Mouse (Mus musculus): Measurements from ENCODE around the gene Jmjd6. TPM values are rescaled to one million over a fixed set of nuclear protein-coding genes. Genes with fewer than 3 reads are reported as not detected.

Gene Jmjd6
- total RNA-seq (2021) = 10 to 100 TPM; 29.5 to 34.9 TPM

- intact Hi-C loops (cut with DNase I) = loop anchor here (1.0 to 2.0 kb wide), 2 partner anchors 8 to 15 kb away; partner anchors contain the start of gene Mxra7
- DNase-seq = peak; percentile 93 to 97
These were observed at the start of gene Jmjd6, which contains the start of gene Mettl23 for GRCm38 (mm10) chr11:116843261-116844233. Gene Jmjd6 (minus strand): TSS chr11:116843449. Gene Mettl23 (plus strand): TSS chr11:116843278.

DNA sequence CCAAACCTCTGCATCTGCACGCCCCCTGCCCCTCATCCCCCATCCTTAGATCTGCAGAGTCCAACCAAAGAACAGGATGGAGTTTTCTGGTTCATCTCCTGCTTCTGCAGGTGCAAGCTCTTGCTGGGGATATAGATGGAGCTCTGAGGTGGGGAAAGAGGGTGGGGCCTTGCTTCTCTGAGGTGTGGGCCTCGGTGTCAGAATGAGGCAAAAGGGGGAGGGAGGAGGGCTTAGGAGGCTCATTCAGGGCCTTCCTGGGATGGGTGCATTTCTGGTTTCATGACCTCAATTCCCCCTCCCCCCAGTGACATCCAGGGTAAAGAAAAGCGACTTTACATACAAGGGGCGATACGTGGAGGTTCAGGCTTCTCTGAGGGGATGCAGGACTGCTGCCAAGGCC is 43.9 kb upstream of the Jmjd6 start:
- DNase-seq = no peak
- intact Hi-C loops (cut with DNase I) = loop anchor here (5.0 to 10.0 kb wide), 2 partner anchors 295 to 468 kb away; no protein-coding TSS in a partner anchor

- peak; percentile 73 to 77 for DNase-seq
- intact Hi-C loops (cut with DNase I) = loop anchor here (1.0 to 10.0 kb wide), 3 partner anchors 171 to 469 kb away; no protein-coding TSS in a partner anchor
These were observed 42.3 kb upstream of the Jmjd6 start for GRCm38 (mm10) chr11:116885275-116886151.

DNA sequence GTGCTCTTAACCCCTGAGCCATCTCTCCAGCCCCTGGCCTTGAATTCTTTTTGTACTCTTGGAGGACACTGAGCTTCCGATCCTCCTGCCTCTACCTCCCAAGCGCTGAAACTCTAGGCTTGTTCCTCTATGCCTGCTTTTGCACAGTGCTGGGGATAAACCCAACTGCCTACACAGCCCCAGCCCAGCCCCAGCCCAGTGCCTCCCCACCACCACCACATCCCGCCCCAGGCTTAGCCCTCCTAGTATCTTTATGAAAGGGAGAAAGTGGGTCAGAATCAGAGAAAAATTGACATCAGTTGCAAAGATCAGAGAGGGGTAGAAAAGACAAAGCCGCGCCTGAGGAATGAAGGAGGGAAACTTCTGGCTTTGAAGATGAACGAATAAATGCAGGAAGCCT is 40.8 kb upstream of the Jmjd6 start:
- intact Hi-C loops (cut with DNase I) = loop anchor here (10.0 kb wide), 1 partner anchor 471 kb away; no protein-coding TSS in a partner anchor

DNA sequence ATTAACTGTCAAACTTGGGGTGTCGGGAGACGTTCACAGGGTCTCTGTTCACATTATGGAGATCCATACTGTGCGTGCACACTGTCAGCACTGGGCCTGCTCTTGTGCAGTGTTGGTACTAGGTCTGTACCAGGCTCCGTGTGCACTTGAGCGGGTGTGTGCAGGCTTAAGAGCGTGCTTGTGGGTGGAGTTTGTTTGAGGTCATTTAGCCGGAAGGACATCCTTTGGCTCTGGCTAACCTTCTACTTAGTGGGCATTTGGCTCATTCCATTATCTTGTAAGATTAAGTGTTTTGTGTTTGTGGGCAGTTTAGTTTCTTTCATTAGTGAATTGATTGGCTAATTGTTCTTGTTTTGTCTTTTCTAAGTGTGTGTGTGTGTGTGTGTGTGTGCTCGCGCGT is 39.2 kb upstream of the Jmjd6 start:
- DNase-seq = no peak
- intact Hi-C loops (cut with DNase I) = loop anchor here (10.0 kb wide), 1 partner anchor 472 kb away; no protein-coding TSS in a partner anchor

More for the DNA sequence above, 40.8 kb upstream of the Jmjd6 start:
- no peak for DNase-seq

DNA sequence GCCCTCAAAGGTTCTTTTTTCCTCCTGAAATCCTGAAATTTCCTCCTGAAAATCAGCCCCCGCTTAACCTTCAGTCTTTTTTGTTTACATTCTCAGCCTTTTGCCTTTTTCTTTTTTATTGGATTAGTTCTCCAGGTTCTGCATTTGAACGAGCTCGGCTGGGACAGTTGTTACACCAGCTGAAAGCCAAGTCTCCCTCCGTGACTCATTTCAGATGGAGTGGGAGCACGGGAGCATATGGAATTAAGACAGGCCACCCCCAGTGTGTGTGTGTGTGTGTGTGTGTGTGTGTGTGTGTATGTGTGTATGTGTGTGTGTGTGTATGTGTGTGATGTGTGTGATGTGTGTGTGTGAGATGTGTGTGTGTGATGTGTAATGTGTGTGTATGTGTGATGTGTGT is 38.2 kb upstream of the Jmjd6 start:
- DNase-seq = no peak
- intact Hi-C loops (cut with DNase I) = loop anchor here (10.0 kb wide), 1 partner anchor 473 kb away; no protein-coding TSS in a partner anchor

DNA sequence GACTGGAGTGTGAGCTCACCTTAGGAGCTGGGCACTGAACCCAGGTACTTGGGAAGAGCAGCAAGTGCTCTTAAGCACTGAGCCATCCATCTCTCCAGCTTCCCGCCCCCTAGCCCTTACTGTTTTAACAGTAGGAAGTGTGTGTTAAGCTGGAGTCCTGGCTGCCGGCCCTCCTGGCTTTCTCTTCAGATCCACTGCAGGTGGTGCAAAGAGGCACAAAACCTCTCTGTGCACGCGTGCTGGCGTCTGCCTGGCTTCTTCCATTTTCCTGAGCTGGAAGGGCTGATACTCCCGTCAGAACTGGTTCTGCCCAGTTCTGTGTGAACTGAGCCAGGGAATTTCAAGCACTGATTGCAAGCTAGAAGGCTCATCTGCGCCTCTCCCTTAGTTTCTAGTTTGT is 37.6 kb upstream of the Jmjd6 start:
- intact Hi-C loops (cut with DNase I) = loop anchor here (10.0 kb wide), 1 partner anchor 474 kb away; no protein-coding TSS in a partner anchor

GRCm38 (mm10) chr11:116878454-116878853 is 35.2 kb upstream of the Jmjd6 start:
- intact Hi-C loops (cut with DNase I) = no loop called here
- DNase-seq = no peak

More for the DNA sequence above, 37.6 kb upstream of the Jmjd6 start:
- DNase-seq = no peak

GRCm38 (mm10) chr11:116873987-116874386 is 30.7 kb upstream of the Jmjd6 start:
- intact Hi-C loops (cut with DNase I) = no loop called here
- DNase-seq = no peak

DNA sequence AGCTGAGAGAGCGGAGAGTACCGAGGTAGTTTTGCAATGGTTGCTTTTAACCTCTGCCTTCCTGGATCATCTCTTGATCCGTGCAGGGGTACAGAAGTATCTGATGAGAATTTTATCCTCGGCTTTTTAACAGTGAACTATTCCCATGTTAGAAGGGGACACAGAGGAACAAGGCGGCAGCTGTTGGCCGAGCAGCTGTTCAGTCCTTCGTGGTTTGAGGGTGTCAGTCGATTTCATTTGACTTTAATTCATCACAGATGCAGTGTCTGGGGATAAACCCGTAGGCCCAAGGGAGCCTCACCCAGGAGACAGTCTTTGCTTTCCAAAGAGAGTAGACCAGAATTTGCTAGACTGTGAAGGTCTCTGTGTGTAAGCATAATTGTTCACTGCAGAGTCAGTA is 28.3 kb upstream of the Jmjd6 start:
- DNase-seq = no peak
- intact Hi-C loops (cut with DNase I) = no loop called here

DNA sequence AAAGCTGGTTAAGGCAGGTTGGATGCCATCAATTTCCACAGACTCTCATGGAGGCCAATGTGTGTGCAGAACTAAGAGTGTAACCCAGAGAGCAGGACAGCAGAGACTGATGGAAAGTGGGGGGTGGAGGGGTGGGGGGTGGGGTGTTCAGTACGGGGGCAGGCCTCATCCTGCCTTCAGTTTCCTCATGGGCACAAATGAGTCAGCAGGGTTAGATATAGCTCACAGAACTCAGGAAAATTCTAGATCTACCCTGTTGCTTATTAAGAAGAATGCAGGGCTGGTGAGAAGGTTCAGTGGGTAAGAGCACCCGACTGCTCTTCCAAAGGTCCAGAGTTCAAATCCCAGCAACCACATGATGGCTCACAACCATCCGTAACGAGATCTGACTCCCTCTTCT is 26.4 kb upstream of the Jmjd6 start:
- no peak for DNase-seq

GRCm38 (mm10) chr11:116869223-116869622 is 26.0 kb upstream of the Jmjd6 start:
- intact Hi-C loops (cut with DNase I) = no loop called here
- DNase-seq = no peak

More for the DNA sequence above, 26.4 kb upstream of the Jmjd6 start:
- intact Hi-C loops (cut with DNase I) = no loop called here

GRCm38 (mm10) chr11:116868129-116868528 is 24.9 kb upstream of the Jmjd6 start:
- DNase-seq = peak; percentile 60 to 66
- intact Hi-C loops (cut with DNase I) = no loop called here

DNA sequence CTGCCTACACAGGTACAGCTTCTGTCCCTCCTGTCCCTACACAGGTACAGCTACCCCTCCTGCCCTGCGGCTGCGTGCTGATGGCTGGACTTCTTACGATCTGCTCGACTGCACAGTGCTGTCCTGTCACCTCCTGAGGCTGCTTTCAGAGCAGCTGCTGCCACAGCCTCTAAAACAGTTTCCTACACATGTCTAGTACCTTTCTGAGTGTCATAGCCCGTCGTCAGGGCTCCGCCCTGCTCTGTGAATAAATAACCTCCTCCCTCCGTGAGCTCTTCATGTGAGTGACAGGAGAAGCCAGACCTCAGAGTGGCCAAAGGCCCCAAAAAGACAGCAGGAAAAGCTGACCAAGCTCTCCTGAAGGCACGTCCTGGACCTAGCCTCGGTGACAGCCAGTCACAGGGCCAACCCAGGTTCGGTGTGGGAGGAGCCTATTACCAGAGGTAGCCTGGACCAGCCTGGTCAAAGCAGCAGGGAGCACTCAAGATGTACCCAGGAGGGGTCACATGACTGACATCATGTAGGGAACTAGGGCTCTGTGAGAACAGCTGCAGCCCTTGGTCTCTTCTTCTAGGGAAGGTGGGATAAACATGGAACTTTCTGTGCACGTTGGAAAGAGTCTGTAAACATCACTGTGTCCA is 22.8 kb upstream of the Jmjd6 start:
- DNase-seq = no peak
- intact Hi-C loops (cut with DNase I) = no loop called here

- peak; percentile 28 to 37 for DNase-seq
- intact Hi-C loops (cut with DNase I) = no loop called here
These were observed 21.2 kb upstream of the Jmjd6 start for GRCm38 (mm10) chr11:116864444-116864843.

GRCm38 (mm10) chr11:116857183-116857850 is 14.1 kb upstream of the Jmjd6 start:
- intact Hi-C loops (cut with DNase I) = no loop called here
- no peak for DNase-seq

- intact Hi-C loops (cut with DNase I) = loop anchor here (5.0 kb wide), 1 partner anchor 42 kb away; no protein-coding TSS in a partner anchor
- no peak for DNase-seq
These were observed 11.0 kb upstream of the Jmjd6 start for GRCm38 (mm10) chr11:116854279-116854678.

DNA sequence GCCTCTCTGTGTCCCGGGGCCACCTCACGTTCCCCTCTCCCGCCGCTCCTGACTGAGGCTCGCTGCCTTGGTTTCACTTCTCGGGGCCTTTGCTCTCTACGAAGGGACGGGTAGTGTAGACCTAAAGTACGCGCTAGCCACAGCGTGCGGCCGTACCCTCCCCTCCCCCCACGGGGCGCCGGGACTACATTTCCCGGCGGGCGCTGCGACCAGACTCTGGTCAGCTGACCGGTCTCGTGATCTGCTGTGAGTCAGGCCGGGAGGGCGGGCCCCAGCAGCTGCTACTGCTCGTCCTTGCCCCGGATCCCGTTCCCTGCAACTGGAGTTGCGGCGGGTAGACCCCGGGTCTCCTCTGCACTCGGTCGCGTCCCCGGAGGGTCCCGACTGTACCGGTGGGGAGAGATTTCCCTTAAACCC is 10.3 kb upstream of the Jmjd6 start:
- peak in 1 of 2 experiments; percentile 98 for DNase-seq
- intact Hi-C loops (cut with DNase I) = loop anchor here (5.0 kb wide), 1 partner anchor 41 kb away; no protein-coding TSS in a partner anchor

DNA sequence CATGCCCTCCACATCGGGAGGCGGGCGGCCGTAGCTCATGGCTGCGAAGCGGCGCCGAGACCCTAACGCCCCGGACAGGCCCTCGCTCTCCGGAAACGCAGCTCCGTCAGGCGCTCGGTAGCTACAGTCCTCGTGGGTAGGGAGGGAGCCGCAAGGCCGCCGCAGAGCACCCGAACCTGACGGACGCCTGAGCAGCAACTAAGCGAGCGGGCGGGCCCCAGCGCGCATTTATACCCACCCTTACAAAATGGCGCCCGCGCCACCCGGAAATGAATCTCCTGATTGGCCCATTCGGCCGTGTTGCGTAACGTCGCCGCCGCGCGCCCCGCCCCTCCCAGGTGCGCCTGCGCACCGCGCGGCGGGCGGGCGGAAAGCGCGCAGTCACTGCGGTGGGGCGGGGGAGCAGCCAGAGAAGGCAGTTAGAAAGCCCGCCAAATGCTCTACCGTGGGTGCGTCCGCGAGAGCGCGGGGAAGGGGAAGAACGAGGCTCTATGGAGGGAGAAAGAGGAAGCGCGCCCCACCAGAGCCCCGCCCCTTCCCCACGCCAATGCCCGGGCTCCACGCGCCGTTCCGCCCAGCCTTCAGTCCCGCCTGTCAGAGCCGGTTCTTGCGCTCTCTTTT is 9.8 kb upstream of the Jmjd6 start, which contains the start of gene Srsf2:
TSS of gene Srsf2 (minus strand) at position 204 of the 621 bp plus-strand sequence.
- intact Hi-C loops (cut with DNase I) = loop anchor here (5.0 kb wide), 1 partner anchor 41 kb away; no protein-coding TSS in a partner anchor

More for the DNA sequence above, 9.8 kb upstream of the Jmjd6 start, which contains the start of gene Srsf2:
- DNase-seq = peak; percentile 98 to 99

Measured in heart, postnatal 36 days (tissue).